Mouse (Mus musculus) E14TG2a.4 (cell line): Measurements from ENCODE around the gene Sys1.

Experiments used
- H3K27me3 ChIP-seq: 2 replicates; pipeline ENCODE4 v1.6.1; 2014; ENCODE audit warnings: low read length, control low read depth; ENCODE audit not compliant: insufficient read depth
- H3K36me3 ChIP-seq: 2 replicates; pipeline ENCODE4 v1.6.1; 2014; ENCODE audit warnings: low read length, control low read depth; ENCODE audit not compliant: insufficient read depth
- H3K4me1 ChIP-seq: replicated peaks from 2 replicates; pipeline ENCODE4 v1.6.1; 2014; ENCODE audit warnings: low read depth, low read length, control low read depth
- H3K4me3 ChIP-seq: replicated peaks from 2 replicates; pipeline ENCODE4 v1.5.1; 2014; ENCODE audit warnings: mild to moderate bottlenecking, low read length
- H3K9me3 ChIP-seq: 2 replicates; pipeline ENCODE4 v1.6.1; 2014; ENCODE audit warnings: low read length, control low read depth
- CTCF ChIP-seq: conservative IDR thresholded peaks from 2 replicates; pipeline ENCODE4 v1.5.1; 2014; ENCODE audit warnings: low read length
- NANOG ChIP-seq: IDR thresholded peaks from 2 replicates; pipeline ENCODE4 v1.6.1; 2014; ENCODE audit warnings: borderline replicate concordance, low read length, mixed read lengths
- POU5F1 ChIP-seq: IDR thresholded peaks from 2 replicates; pipeline ENCODE4 v1.6.1; 2014; ENCODE audit warnings: low read length, borderline replicate concordance

Sys1 gene

DNA sequence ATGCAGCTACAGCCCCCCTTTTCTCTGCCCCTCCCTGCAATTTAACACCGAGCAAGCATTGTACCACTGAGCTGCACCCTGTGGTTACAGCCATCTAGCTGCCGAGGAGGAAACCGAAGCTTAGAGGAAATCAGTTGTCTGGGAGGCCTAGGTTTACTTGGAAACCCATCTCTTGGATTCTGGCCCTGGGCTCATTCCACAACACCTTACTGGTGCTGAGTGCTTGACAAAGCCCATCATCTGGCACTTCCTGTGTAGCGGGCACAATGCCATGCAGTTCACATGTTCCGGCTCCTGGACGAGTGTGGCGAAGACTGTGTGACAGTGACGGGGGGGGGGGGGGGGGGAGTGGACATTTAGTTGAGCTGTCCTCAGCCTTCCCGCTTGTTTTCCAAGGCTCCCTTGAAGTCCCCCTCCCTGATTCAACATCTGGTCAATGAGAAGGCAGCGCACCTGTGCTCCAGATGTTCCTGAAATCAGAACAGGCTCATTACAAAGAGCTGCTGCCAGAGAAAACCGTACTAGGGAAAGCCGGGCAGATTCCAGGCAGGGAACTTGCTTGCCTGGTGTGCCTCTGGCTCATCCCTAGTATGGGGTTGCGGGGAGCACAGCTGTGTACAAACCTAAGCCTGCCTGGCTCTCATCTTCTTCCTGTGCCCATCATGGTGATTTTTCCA lies 4.6 kb upstream of the Sys1 start:
- Histone ChIP-seq H3K4me3 (0 out of 2 replicates have a peak overlapping the region, but pooled peaks have one; percentile 10), H3K27me3 (peaks cover 13% of the 10 kb centered on the region; the same call in 1 of the 2 replicates), H3K9me3 (0 out of 2 replicates have a peak, but pooled peaks cover 3% of the 10 kb centered on the region), H3K36me3 (no peaks in the 10 kb centered on the region), H3K4me1 (peaks cover 66% of the 10 kb centered on the region)
- no peak for TF ChIP-seq POU5F1
- TF ChIP-seq CTCF: no peak
- TF ChIP-seq NANOG: peak; percentile 3; the same call in 1 of the 2 replicates

DNA sequence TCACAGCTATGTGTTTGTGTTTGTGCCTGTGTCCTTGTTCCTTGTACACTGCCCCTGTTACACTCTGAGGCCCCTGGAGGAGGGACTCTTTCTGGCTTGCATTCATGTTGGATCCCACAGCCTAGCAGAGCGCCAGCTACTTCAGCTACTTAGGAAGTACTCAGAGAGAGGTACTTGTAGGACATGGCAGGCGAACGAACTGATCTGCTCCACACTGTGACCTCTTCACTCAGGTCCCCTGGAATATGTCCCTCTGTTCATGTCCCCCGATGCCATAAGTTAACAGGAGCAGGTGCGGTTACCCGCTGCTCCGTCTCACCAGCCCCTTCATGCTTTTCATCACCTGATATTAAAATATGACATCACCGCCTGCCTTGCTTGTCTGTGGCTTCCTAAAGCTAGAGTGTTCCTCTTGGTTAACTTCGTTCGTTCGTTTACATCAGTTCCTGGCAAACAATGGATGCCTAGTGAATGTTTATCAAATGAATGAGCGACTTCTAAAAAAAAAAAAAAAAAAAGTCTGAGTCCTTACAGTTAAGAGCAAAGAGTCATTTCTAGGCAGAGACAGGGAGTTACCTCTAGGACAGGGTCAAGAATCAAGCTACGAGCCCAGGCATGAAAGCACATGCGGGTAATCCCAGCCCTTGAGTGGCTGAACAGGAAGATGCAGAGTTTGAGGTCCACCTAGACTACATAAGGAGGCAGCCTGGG lies 3.6 kb upstream of the Sys1 start:
- H3K9me3 ChIP-seq: 0 out of 2 replicates have a peak, but pooled peaks cover 3% of the 10 kb centered on the region
- H3K27me3 ChIP-seq: peaks cover 13% of the 10 kb centered on the region; the same call in 1 of the 2 replicates
- peaks cover 74% of the 10 kb centered on the region for H3K4me1 ChIP-seq
- no peak overlapping the region for H3K4me3 ChIP-seq
- TF ChIP-seq POU5F1: no peak
- no peak for TF ChIP-seq CTCF
- TF ChIP-seq NANOG: no peak
- H3K36me3 ChIP-seq: no peaks in the 10 kb centered on the region

DNA sequence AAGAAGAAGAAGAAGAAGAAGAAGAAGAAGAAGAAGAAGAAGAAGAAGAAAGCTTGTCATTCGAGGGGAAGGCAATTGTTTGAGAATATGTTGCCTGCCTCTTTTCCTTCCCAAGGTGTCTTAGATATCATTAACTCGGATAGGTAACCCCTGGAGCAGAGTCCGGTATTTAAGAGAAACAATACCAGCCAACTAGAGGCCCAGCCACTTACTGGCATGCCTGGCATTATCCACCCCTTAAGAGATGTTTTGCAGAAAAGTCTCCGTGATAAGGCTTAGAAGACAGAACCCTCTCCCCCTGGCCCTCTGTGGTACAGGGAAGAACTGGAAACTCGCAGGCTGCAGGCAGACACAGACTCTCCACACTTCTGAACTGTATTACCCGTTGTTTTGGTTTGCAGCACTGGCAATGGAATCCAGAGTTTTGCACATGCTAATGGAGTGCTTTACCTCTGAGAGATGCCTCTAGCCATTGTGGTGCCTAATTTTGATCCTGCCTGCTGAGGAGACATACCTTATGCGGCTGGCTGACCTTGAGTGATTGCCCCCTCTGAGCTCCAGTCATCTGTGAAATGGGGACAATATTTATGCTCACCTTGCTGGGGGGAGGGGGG lies 2.8 kb upstream of the Sys1 start:
- TF ChIP-seq POU5F1 (no peak), NANOG (no peak), CTCF (no peak)
- H3K4me3 ChIP-seq: no peak overlapping the region
- H3K36me3 ChIP-seq: no peaks in the 10 kb centered on the region
- peaks cover 81% of the 10 kb centered on the region for H3K4me1 ChIP-seq
- peaks cover 10% of the 10 kb centered on the region; the same call in 1 of the 2 replicates for H3K27me3 ChIP-seq
- 0 out of 2 replicates have a peak, but pooled peaks cover 3% of the 10 kb centered on the region for H3K9me3 ChIP-seq

DNA sequence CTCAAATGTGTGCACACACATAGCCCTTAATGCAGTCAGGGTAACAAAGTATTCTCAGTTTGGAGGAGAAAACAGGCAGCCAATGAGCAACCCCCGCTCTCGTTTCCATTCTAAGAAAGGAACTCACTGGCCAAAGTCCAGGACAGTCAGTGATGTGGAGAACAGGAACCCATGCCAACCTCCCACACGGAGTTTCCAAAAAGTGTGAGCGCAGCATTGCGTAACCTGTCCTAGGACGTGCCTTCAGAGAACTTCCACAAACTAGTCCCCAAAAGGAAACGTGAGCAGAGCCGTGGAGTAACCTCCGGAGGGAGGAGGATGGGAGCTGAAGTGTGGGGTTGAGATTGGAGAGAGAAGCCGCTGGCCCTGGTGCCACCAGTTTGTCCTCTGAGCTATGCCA lies 1.9 kb upstream of the Sys1 start:
- Histone ChIP-seq H3K4me3 (no peak overlapping the region), H3K9me3 (0 out of 2 replicates have a peak, but pooled peaks cover 3% of the 10 kb centered on the region), H3K27me3 (0 out of 2 replicates have a peak, but pooled peaks cover 3% of the 10 kb centered on the region), H3K36me3 (no peaks in the 10 kb centered on the region), H3K4me1 (peaks cover 81% of the 10 kb centered on the region)
- TF ChIP-seq NANOG (no peak), CTCF (no peak), POU5F1 (no peak)

DNA sequence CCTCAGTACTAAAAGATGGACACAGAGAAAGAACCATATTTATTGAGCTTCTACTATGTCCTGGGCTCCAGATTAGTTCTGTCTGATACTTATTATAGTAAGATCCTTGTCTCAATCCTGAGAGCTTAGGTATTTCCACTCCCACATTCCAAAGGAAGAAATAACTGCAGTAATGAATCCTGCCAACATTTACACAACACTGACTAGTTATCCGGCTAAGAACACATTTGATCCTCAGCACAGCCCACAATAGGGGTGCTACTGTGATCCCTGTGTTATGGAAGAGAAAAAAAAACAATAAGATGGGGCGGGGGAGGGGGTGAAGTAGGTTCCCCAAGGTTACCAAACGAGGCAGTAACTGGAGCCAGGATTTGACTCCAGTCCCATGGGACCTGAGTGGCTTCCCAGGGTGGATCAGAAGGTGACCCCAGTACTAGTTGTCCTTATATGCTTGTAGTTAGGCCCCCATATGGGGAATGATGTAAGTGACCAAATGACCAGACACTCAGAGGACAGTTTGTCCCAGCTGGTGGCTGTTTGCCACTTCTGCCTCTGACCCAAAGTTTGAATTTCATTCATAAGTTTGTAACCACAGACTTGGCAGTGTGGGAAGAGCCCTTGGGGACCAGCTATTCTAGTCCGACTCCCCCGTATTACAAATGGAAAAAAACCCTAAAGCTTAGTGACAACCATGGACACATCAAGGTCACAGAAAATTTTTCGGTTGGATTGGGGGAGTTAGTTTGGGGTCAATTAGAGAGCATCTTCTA lies 1.2 kb upstream of the Sys1 start:
- Histone ChIP-seq H3K27me3 (0 out of 2 replicates have a peak, but pooled peaks cover 3% of the 10 kb centered on the region), H3K36me3 (no peaks in the 10 kb centered on the region), H3K4me1 (peaks cover 80% of the 10 kb centered on the region), H3K9me3 (no peaks in the 10 kb centered on the region), H3K4me3 (no peak overlapping the region)
- TF ChIP-seq NANOG (peak; percentile 32; the same call in 1 of the 2 replicates), CTCF (no peak)

DNA sequence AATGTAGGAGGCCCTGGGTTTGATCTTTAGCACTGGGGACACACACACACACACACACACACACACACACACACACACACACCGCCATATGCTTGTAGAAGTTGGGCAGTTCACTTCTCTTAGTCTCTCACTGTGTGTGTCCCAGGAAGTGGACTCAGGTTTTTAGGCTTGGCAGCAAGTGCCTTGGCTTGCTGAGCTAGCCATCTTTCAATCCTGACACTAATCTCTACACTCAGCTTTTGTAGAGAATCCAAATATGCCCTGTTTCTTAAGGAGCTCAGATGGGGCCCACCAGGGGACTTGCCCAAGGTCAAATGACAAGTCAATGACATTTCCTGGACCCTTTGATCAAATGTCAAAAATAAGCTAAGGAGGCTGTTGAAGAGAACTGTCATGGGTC lies 351 bp upstream of the Sys1 start:
- TF ChIP-seq NANOG (no peak), CTCF (no peak), POU5F1 (no peak)
- Histone ChIP-seq H3K36me3 (no peaks in the 10 kb centered on the region), H3K4me3 (peak overlapping the region; percentile 68), H3K9me3 (no peaks in the 10 kb centered on the region), H3K27me3 (0 out of 2 replicates have a peak, but pooled peaks cover 3% of the 10 kb centered on the region), H3K4me1 (peaks cover 72% of the 10 kb centered on the region)

DNA sequence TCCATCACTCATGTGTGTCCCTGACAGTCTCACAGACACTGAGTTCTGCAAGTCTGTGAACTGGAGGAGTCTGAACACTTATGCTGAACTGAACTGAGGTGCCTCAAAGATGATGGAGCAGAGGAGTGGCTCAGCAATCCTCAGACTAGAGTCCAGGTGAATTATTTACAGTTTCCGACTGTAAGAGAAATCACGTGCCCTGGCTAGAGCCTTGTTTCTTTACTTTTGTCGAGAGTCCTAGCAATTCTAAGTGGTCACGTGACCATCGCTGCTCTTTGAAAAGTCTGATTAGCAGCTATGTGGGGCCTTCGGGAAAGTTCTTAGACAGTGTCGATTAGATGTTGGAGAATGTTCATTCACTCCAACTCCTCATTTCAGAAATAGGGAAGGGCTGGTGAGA lies 1.2 kb downstream of the Sys1 start:
- Histone ChIP-seq H3K4me1 (peaks cover 72% of the 10 kb centered on the region), H3K4me3 (no peak overlapping the region)
- no peak for TF ChIP-seq POU5F1

DNA sequence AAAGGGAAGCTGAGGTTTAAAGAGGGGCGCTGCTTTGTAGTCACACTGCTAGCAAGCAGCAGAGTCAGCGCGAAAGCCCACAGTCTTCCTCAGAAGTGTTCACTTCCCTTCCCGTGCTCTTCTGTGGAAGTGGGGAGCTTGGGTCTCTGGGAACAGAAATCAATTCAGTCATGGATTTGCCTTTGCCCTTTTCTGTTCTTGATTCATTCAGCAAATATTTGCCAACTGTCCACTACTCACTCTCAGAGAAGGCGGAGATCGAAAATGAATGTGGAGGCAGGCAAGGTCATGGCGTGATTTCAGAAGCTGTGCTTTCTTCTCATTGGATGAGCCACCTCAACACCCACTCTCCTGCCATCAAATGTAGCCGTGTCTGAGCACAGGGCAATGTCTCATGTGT lies 1.8 kb downstream of the Sys1 start:
- TF ChIP-seq POU5F1 (no peak), NANOG (no peak), CTCF (no peak)

More for the DNA sequence above, 1.2 kb downstream of the Sys1 start:
- Histone ChIP-seq H3K27me3 (0 out of 2 replicates have a peak, but pooled peaks cover 2% of the 10 kb centered on the region), H3K36me3 (peaks cover 6% of the 10 kb centered on the region), H3K9me3 (no peaks in the 10 kb centered on the region)

More for the DNA sequence above, 1.8 kb downstream of the Sys1 start:
- no peaks in the 10 kb centered on the region for H3K9me3 ChIP-seq
- H3K27me3 ChIP-seq: no peaks in the 10 kb centered on the region
- H3K4me1 ChIP-seq: peaks cover 68% of the 10 kb centered on the region
- H3K4me3 ChIP-seq: no peak overlapping the region
- peaks cover 12% of the 10 kb centered on the region for H3K36me3 ChIP-seq
